Mouse (Mus musculus) megakaryocyte, embryonic 14.5 days (primary cell): ENCODE data around the gene Agxt. TPM values are rescaled to one million over a fixed set of nuclear protein-coding genes. Genes with fewer than 3 reads are reported as not detected.

Experiments used
- H3K27me3 ChIP-seq: replicated peaks from 2 replicates; pipeline ENCODE3; 2012; ENCODE audit warnings: inconsistent platforms
- H3K36me3 ChIP-seq: replicated peaks from 2 replicates; pipeline ENCODE3; 2012; ENCODE audit warnings: low read length, inconsistent platforms, mixed read lengths
- H3K4me1 ChIP-seq: 2 replicates; pipeline ENCODE4 v1.6.1; 2012; ENCODE audit warnings: inconsistent platforms
- H3K4me3 ChIP-seq: replicated peaks from 2 replicates; pipeline ENCODE3; 2012; ENCODE audit warnings: moderate library complexity, mild to moderate bottlenecking, inconsistent platforms
- H3K9me3 ChIP-seq: 2 replicates; pipeline ENCODE4 v1.6.1; 2012; ENCODE audit warnings: inconsistent platforms
- FLI1 ChIP-seq: IDR thresholded peaks from 2 replicates; pipeline ENCODE4 v1.6.1; 2012; ENCODE audit warnings: low read length, inconsistent platforms, mixed read lengths
- GATA1 ChIP-seq: IDR thresholded peaks from 3 replicates; pipeline ENCODE4 v1.6.1; 2012; ENCODE audit warnings: mixed read lengths, low read length, inconsistent platforms, borderline replicate concordance
- polyA plus RNA-seq: library from polyadenylated mRNA; stranded (reverse); fragments of >175 nt; gene quantifications from 2 replicates; pipeline ENCODE4 v1.2.3, GENCODE M21; 2012; ENCODE audit warnings: low replicate concordance; ENCODE audit not compliant: insufficient read depth

Gene Agxt
- not detected in 2 replicates for polyA plus RNA-seq

GRCm38 (mm10) chr1:93135036-93135526 lies at the start of gene Agxt:
TSS of gene Agxt (plus strand) at chr1:93135240.
- Histone ChIP-seq H3K27me3 (peaks cover 57% of the 10 kb centered on the region), H3K4me1 (no peaks in the 10 kb centered on the region), H3K4me3 (no peak within 1 kb of the TSS), H3K9me3 (no peaks in the 10 kb centered on the region), H3K36me3 (no peaks in the 10 kb centered on the region)
- no peak for TF ChIP-seq FLI1
- no peak for TF ChIP-seq GATA1

DNA sequence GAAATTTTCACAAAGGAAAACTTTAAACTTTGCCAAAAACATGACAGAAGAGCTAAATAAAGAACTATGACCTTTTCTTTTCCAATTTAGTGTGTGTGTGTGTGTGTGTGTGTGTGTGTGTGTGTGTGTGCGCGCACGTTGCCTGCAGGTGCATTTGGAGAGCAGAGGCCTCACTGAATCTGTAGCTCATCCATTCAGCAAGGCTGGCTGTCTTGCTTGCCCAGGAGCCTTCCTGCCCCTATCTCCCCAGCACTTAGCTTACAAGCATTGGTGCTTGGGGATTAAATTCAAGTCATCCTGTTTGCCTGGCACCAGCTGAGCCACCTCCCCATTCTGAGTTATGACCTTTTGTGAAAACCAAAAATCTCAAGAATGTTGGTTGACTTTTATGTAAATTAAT lies 42.5 kb upstream of the Agxt start:
- Histone ChIP-seq H3K4me1 (no peaks in the 10 kb centered on the region), H3K27me3 (peaks cover 21% of the 10 kb centered on the region), H3K9me3 (no peaks in the 10 kb centered on the region), H3K4me3 (no peak overlapping the region), H3K36me3 (no peaks in the 10 kb centered on the region)
- no peak for TF ChIP-seq GATA1
- no peak for TF ChIP-seq FLI1

GRCm38 (mm10) chr1:93098956-93099355 lies 36.1 kb upstream of the Agxt start:
- TF ChIP-seq FLI1 = no peak
- TF ChIP-seq GATA1 = no peak

DNA sequence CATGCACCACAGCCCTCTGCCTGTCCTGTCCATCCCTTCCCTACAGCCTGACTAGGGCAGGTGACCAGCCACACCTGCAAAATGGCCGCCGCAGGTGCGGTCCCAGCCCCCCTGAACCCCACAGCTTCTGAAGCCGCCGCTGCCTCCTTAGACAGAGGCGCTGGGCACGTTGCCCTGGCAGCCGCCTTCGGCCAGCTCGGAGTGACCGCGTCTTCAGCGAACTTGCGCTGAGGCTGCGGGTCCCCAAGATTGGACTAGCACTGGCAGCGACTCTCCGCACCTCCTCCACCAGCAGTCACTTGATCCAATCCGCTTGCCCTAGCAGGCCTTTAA lies 34.8 kb upstream of the Agxt start:
- TF ChIP-seq FLI1 (no peak), GATA1 (no peak)
- no peaks in the 10 kb centered on the region for H3K36me3 ChIP-seq
- H3K4me3 ChIP-seq = no peak overlapping the region
- H3K4me1 ChIP-seq = peaks cover 15% of the 10 kb centered on the region; the same call in 1 of the 2 replicates
- peaks cover 7% of the 10 kb centered on the region; the same call in 1 of the 2 replicates for H3K9me3 ChIP-seq
- H3K27me3 ChIP-seq = peaks cover 76% of the 10 kb centered on the region

More at GRCm38 (mm10) chr1:93098956-93099355, 36.1 kb upstream of the Agxt start:
- H3K4me1 ChIP-seq = peaks cover 15% of the 10 kb centered on the region; the same call in 1 of the 2 replicates
- no peak overlapping the region for H3K4me3 ChIP-seq
- H3K27me3 ChIP-seq = peaks cover 78% of the 10 kb centered on the region
- peaks cover 7% of the 10 kb centered on the region; the same call in 1 of the 2 replicates for H3K9me3 ChIP-seq
- H3K36me3 ChIP-seq = no peaks in the 10 kb centered on the region

GRCm38 (mm10) chr1:93100576-93101491 lies 34.2 kb upstream of the Agxt start:
- peaks cover 15% of the 10 kb centered on the region; the same call in 1 of the 2 replicates for H3K4me1 ChIP-seq
- peaks cover 7% of the 10 kb centered on the region; the same call in 1 of the 2 replicates for H3K9me3 ChIP-seq
- no peaks in the 10 kb centered on the region for H3K36me3 ChIP-seq
- peak overlapping the region; percentile 53 for H3K4me3 ChIP-seq
- peaks cover 76% of the 10 kb centered on the region for H3K27me3 ChIP-seq
- TF ChIP-seq FLI1 = no peak
- TF ChIP-seq GATA1 = no peak

DNA sequence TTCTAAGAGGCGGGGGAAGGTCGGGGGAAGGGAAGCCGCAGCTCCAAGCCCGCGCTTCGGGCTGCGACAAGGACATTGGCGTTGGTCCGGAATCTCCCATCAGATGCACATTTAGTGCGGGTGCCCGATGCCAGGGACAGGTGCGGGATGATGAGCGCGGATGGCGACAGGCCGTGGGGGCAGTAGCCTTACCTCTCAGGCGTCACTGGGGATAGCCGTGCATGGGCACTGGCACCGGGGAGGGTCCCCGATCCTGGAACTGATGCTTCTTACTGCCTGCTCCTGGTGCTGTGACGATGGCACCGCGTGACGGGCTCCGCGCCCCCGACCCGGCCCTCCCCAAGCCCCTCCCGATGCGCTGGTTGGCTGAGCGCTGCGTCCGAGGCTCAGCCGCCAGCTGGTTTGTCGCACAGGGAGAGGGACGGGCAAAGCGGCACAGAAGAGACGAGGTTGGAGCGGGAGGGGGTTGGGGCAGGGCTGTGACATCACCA lies 33.4 kb upstream of the Agxt start, which contains the start of gene Kif1a:
Gene Kif1a (minus strand): TSS at position 381 of the 491 bp plus-strand sequence.
- peaks cover 72% of the 10 kb centered on the region for H3K27me3 ChIP-seq
- H3K4me3 ChIP-seq = peak within 1 kb of the TSS; percentile 53
- TF ChIP-seq FLI1 (no peak), GATA1 (no peak)

DNA sequence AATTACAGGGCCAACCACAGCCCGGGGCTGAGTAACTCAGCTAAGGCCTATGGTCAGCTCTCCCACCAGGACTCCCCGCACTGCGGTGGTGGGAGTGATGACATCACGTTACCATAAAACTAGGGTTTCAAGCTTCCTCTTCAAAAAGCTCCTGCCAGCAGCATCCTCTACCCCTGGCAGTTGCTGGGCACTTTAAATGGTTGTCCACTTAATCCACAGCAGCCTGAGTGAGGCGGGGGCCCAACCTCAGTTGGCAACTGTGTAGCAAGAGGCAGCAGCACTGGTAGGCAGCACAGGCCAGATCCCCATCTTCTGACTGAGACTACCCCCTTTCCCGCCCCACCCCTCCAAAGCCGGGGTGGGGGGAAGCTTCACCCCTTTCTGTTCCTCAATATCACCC lies 32.3 kb upstream of the Agxt start:
- peaks cover 15% of the 10 kb centered on the region; the same call in 1 of the 2 replicates for H3K4me1 ChIP-seq
- H3K9me3 ChIP-seq = peaks cover 7% of the 10 kb centered on the region; the same call in 1 of the 2 replicates
- H3K4me3 ChIP-seq = no peak overlapping the region
- no peaks in the 10 kb centered on the region for H3K36me3 ChIP-seq
- TF ChIP-seq GATA1 = no peak
- no peak for TF ChIP-seq FLI1
- H3K27me3 ChIP-seq = peaks cover 66% of the 10 kb centered on the region

More for the DNA sequence above, 33.4 kb upstream of the Agxt start, which contains the start of gene Kif1a:
- no peaks in the 10 kb centered on the region for H3K36me3 ChIP-seq
- H3K9me3 ChIP-seq = peaks cover 7% of the 10 kb centered on the region; the same call in 1 of the 2 replicates
- H3K4me1 ChIP-seq = peaks cover 15% of the 10 kb centered on the region; the same call in 1 of the 2 replicates

- peaks cover 8% of the 10 kb centered on the region for H3K4me1 ChIP-seq
- no peaks in the 10 kb centered on the region for H3K36me3 ChIP-seq
- peaks cover 23% of the 10 kb centered on the region for H3K27me3 ChIP-seq
- TF ChIP-seq FLI1 = no peak
- no peak for TF ChIP-seq GATA1
- peaks cover 18% of the 10 kb centered on the region for H3K9me3 ChIP-seq
- H3K4me3 ChIP-seq = peak overlapping the region; percentile 85
Observed at GRCm38 (mm10) chr1:93114713-93115463, 20.2 kb upstream of the Agxt start.

DNA sequence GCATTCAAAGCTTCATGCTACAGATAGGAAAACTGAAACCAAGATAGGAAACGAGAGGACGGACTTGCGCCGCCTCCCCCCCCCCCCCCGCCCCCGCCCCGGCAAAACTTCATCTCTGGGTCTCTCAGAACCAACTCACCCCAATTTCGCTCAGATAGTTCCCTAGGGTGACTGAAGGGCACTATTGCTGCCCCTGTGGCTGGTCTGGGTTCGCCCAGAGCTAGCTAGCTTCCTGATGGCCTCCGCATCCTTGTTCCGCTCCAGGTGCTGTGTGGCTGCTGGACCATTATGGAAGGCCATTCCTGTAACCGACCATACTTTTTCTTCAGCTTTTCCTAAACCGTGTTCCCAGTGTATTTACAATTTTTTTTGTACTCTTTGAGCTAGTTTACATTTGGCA lies 19.6 kb upstream of the Agxt start:
- peak overlapping the region; percentile 85 for H3K4me3 ChIP-seq
- H3K9me3 ChIP-seq = peaks cover 18% of the 10 kb centered on the region
- H3K36me3 ChIP-seq = no peaks in the 10 kb centered on the region
- H3K27me3 ChIP-seq = peaks cover 23% of the 10 kb centered on the region
- H3K4me1 ChIP-seq = peaks cover 8% of the 10 kb centered on the region
- TF ChIP-seq FLI1 (no peak), GATA1 (no peak)
